Mouse (Mus musculus): Measurements from ENCODE around the gene Bpifb9b. TPM values are rescaled to one million over a fixed set of nuclear protein-coding genes. Genes with fewer than 3 reads are reported as not detected.
"Not testable (repeated sequence)": the region's sequence is repeated elsewhere in the genome, so short reads cannot be mapped to it uniquely, and the experiment has no call there.

The Bpifb9b gene
- polyA plus RNA-seq, 1 experiment from 2014 or later, result not detected

DNA sequence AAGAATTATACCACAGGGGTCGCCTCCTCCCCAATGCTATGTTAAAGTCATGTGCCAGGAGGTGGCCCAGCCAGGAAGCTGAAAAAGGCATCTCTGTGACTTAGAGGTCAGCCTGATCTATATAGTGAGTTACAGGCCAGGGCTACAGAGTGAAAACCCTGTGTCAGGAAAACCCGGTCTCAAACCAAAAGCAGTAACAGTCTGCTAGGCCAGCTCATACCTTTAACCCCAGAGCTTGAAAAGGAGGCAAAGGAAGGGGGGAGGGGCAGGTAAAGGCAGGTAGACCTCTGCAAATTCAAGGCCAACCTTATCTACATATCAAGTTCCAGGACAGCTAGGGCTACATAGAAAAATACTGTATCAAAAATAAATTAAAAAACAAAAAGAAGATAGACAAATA lies 32.3 kb downstream of the Bpifb9b start:
- Histone ChIP-seq H3K4me3 (no peak overlapping the region), H3K27ac (no peak overlapping the region), H3K4me1 (no peaks in the 10 kb centered on the region), H3K9me3 (replicated peaks) (no peaks in the 10 kb centered on the region), H3K27me3 (replicated peaks) (no peaks in the 10 kb centered on the region), H3K36me3 (peaks cover 71% of the 10 kb centered on the region), H3K4me2 (no peak overlapping the region), H3K9ac (no peak overlapping the region)
- ATAC-seq, result no peak
- 63% methylated on average over 2 of the region's 2 CpGs for WGBS (ENCODE audit: insufficient replicate concordance)

DNA sequence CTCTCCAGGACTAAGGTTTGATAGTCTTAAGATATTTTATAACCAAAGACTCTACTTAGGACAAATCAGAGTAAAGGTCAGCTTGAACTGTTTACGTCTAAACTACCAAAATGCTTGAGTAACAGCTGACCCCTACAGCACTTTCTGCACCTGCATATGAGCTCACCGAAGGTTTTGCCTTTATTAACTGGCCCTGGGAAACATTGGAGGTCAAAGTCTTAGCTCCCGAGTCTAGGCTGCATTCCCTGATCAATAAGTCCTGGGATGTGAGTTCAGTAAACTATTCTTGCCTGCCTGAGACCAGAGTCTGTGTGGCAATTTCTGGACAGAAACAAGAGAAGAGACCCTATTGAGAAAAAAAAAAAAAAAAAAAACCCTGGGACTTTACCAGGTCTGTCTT lies 41.1 kb downstream of the Bpifb9b start:
- 69% methylated on average over 3 of the region's 3 CpGs for WGBS (ENCODE audit: insufficient replicate concordance)
- H3K27me3 ChIP-seq (replicated peaks), result no peaks in the 10 kb centered on the region
- H3K4me3 ChIP-seq, result no peak overlapping the region
- H3K4me2 ChIP-seq, result no peak overlapping the region
- peaks cover 83% of the 10 kb centered on the region for H3K36me3 ChIP-seq
- ATAC-seq, result no peak
- no peaks in the 10 kb centered on the region for H3K9me3 ChIP-seq (replicated peaks)
- H3K27ac ChIP-seq, result no peak overlapping the region
- no peak overlapping the region for H3K9ac ChIP-seq
- H3K4me1 ChIP-seq, result no peaks in the 10 kb centered on the region; the same call in 1 of the 2 replicates

DNA sequence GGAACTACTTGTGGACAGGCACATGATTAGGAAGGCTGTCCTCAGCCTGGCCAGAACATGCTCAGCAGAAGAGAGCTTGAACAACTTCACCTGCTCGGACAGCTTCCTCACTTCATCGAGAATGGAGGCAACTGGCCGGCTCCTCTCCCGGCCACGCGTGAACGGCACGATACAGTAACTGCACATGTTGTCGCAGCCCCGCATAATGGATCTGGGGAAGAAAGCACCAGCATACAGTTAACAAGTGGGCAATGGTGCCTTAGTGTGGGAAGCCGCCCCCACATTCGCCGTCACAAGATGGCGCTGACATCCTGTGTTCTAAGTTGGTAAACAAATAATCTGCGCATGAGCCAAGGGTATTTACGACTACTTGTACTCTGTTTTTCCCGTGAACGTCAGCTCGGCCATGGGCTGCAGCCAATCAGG lies 47.0 kb downstream of the Bpifb9b start:
- not testable (repeated sequence) for H3K9me3 ChIP-seq (replicated peaks); H3K27me3 ChIP-seq (replicated peaks); H3K4me1 ChIP-seq
- H3K9ac ChIP-seq, result peak overlapping the region; percentile 64
- peak; percentile 76 for ATAC-seq
- H3K4me2 ChIP-seq, result peak overlapping the region; percentile 44
- H3K4me3 ChIP-seq, result peak overlapping the region; percentile 50
- WGBS (ENCODE audit: insufficient replicate concordance), result 72% methylated on average over 15 of the region's 19 CpGs
- H3K36me3 ChIP-seq, result peaks cover 40% of the 10 kb centered on the region
- peak overlapping the region; percentile 78 for H3K27ac ChIP-seq

DNA sequence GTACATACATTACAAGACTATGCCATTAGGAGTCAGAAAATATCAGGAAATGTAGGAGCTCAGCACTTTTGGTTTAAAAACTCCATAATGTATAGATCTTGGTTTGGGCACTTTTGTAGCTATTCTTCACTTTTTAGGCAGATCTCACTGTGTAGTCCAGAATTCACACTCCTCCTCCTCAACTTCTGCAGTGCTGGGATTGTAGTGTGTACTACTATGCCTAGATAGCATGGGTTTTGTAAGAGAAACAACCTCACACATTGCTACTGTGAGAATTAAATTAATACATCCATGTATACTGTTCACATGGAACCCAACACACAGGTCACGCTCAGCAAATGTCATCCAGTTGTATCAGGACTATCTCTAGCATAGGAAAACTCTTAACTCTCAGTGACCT lies 60.5 kb downstream of the Bpifb9b start:
- no peak overlapping the region for H3K9ac ChIP-seq
- H3K4me2 ChIP-seq, result no peak overlapping the region
- no peaks in the 10 kb centered on the region for H3K9me3 ChIP-seq (replicated peaks)
- peaks cover 73% of the 10 kb centered on the region for H3K36me3 ChIP-seq
- no peaks in the 10 kb centered on the region for H3K4me1 ChIP-seq
- no peak overlapping the region for H3K27ac ChIP-seq
- no peak for ATAC-seq
- no peak overlapping the region for H3K4me3 ChIP-seq
- WGBS (ENCODE audit: insufficient replicate concordance), result 89% methylated on average over 1 of the region's 1 CpGs
- H3K27me3 ChIP-seq (replicated peaks), result no peaks in the 10 kb centered on the region

Other genes starting within 250 kb of the Bpifb9b start
- gene Bpifa3, start 176.9 kb upstream of the Bpifb9b start, polyA plus RNA-seq (2016; fragmentation: Nextera tagmentation; extraction: Ambion mirVana), result not detected in 2 replicates
- gene Bpifa1, start 164.3 kb upstream of the Bpifb9b start, polyA plus RNA-seq (2016; fragmentation: Nextera tagmentation; extraction: Ambion mirVana), result 0.11 and 0.16 TPM in 2 replicates
- gene Bpifa5, start 144.6 kb upstream of the Bpifb9b start, polyA plus RNA-seq (2016; fragmentation: Nextera tagmentation; extraction: Ambion mirVana), result 0.24 TPM in 1 of 2 replicates, not detected in the other
- 0.13 and 0.23 TPM in 2 replicates for gene Bpifb1, start 116.4 kb upstream of the Bpifb9b start, polyA plus RNA-seq (2016; fragmentation: Nextera tagmentation; extraction: Ambion mirVana)
- gene Bpifb5, start 83.5 kb upstream of the Bpifb9b start, polyA plus RNA-seq (2016; fragmentation: Nextera tagmentation; extraction: Ambion mirVana), result not detected in 2 replicates
- gene Bpifb9a, start 49.4 kb upstream of the Bpifb9b start, polyA plus RNA-seq (2016; fragmentation: Nextera tagmentation; extraction: Ambion mirVana), result not detected in 2 replicates
- 16.6 and 16.8 TPM in 2 replicates for gene Cdk5rap1, start 65.8 kb downstream of the Bpifb9b start, polyA plus RNA-seq (2016; fragmentation: Nextera tagmentation; extraction: Ambion mirVana)
- gene Snta1, start 100.9 kb downstream of the Bpifb9b start, polyA plus RNA-seq (2016; fragmentation: Nextera tagmentation; extraction: Ambion mirVana), result 1.5 and 1.6 TPM in 2 replicates
- 13.8 and 15.1 TPM in 2 replicates for gene Cbfa2t2, start 129.3 kb downstream of the Bpifb9b start, polyA plus RNA-seq (2016; fragmentation: Nextera tagmentation; extraction: Ambion mirVana)
- 1.5 and 1.6 TPM in 2 replicates for gene 1700003F12Rik, start 239.9 kb downstream of the Bpifb9b start, polyA plus RNA-seq (2016; fragmentation: Nextera tagmentation; extraction: Ambion mirVana)
- 0.29 TPM in 1 of 2 replicates, not detected in the other for gene Actl10, start 244.5 kb downstream of the Bpifb9b start, polyA plus RNA-seq (2016; fragmentation: Nextera tagmentation; extraction: Ambion mirVana)